Mouse (Mus musculus): ENCODE measurements around the gene Shkbp1. TPM values are rescaled to one million over a fixed set of nuclear protein-coding genes. Genes with fewer than 3 reads are reported as not detected.
A peak's percentile ranks its signal among the peaks of the same experiment; 100 is the strongest.

Gene Shkbp1
- polyA plus RNA-seq, 1 experiment from 2014 or later: 59.9 TPM

DNA sequence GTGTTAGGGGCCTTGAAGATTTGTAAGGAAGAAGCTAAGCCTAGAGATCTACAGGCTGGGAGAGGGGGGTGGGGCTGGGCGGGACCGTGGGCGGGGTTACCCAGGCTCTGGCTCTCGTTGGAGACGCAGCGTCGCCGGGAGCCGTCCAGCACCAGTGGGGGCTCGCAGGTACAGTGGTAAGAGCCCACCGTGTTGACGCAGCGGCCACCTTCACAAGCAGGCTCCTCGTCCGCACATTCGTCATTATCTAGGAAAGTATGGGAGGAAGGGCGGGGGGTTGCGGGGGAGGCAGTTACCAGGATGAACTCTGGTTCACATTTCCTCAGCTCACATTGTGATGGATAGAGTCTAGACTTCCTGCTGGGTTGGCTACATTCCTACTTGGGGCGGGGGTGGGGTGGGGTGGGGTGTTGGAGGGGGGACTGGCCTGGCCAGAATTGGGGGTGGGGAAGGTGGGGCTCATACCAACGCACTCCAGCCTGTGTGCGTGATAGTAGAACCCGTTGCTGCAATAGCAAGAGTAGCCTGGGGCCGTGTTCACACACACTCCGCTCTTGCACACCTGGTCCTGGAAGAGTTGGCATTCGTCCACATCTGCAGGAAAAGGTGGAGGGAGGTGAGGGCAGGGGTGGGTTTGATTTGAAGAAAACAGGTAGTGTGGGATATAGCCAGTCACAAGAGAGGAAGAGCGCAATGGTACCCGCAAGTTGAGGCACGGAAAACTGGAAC is 46.8 kb downstream of the Shkbp1 start:
- Histone ChIP-seq H3K27ac (no peak overlapping the region), H3K9ac (replicated peaks) (0 out of 2 replicates have a peak overlapping the region, but pooled peaks have one; percentile 27), H3K27me3 (peaks cover 38% of the 10 kb centered on the region), H3K4me1 (replicated peaks) (peaks cover 16% of the 10 kb centered on the region), H3K9me3 (peaks cover 11% of the 10 kb centered on the region), H3K4me2 (peak overlapping the region; percentile 59), H3K36me3 (peaks cover 5% of the 10 kb centered on the region; the same call in 1 of the 2 replicates), H3K4me3 (replicated peaks) (peak overlapping the region; percentile 29)
- 0 out of 2 replicates have a peak, but pooled peaks have one; percentile 11 for ATAC-seq (ENCODE audit: insufficient number of reproducible peaks, insufficient read depth, low FRiP score, low TSS enrichment, low read depth)
- whole genome bisulfite sequencing: 9% methylated on average over 28 of the region's 28 CpGs

DNA sequence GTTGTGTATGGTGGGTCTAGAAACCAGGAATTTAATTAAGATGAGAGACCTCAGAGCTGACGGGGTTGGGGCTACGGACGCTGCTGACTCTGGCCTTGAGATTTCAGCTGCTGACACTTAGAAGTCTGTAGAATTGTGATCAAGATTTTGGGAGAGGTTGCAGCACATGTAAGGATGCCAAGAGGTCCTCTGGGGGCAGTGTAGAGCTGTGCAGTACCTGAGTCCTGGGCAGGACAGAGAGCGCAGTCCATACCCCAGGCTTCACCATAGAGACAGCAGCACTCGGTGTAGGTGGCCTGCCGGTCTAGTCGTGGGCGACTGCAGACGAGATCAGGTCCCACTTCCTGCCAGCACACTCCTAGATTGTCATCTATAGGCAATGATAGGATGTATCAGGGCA is 48.3 kb downstream of the Shkbp1 start:
- H3K4me3 ChIP-seq (replicated peaks): no peak overlapping the region
- no peaks in the 10 kb centered on the region for H3K9me3 ChIP-seq
- no peaks in the 10 kb centered on the region for H3K36me3 ChIP-seq
- H3K4me1 ChIP-seq (replicated peaks): peaks cover 16% of the 10 kb centered on the region
- WGBS: 68% methylated on average over 9 of the region's 9 CpGs
- H3K27me3 ChIP-seq: peaks cover 44% of the 10 kb centered on the region
- no peak overlapping the region for H3K9ac ChIP-seq (replicated peaks)
- ATAC-seq (ENCODE audit: insufficient number of reproducible peaks, insufficient read depth, low FRiP score, low TSS enrichment, low read depth): no peak
- H3K27ac ChIP-seq: no peak overlapping the region
- no peak overlapping the region for H3K4me2 ChIP-seq

DNA sequence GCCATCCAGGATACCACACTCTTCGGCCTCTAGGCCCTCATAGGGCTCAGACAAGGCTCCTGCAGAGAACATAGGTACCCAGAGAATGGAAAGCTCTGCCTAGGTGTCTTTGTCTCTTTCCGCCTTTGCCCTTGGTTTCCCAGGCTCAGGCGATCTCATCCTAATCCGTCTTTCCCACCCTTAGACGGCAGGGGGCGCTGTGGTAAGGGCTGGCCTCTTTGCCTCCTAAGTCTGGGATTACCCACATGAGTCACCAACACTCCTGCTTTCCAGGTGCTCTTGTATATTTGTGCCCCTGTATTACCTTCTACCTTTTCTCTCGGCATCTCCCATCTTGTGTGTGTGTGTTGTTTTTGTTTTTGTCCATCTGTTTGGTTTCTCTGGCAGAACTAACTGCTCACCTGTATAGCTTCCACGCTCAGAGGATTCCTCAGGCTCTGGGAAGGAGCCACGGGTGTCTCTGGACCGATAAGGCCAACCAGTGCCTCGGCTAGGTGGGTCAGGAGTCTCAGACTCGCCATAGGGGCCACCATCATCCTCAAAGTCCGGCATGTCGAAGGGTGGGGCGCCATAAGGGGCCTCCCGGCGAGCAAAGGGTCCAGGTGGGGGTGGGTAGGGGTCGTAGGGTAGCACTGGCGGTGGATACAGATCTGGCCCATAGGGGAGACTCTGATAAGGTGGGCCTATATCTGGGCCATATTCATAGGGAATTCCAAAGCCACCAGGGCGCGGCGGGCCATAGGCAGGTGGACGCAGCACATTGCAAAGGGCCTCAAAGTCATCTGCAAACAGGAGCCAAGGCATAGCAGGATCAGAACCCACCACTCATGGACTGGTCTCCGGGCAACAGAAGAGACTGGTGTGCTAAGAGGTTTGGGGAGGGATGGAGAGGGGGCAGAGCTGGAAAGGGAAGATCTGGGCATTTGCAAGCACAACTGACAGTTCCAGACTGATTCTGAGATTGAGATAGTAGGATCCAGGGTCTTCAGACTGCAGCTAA is 49.4 kb downstream of the Shkbp1 start:
- no peak overlapping the region for H3K4me3 ChIP-seq (replicated peaks)
- H3K27ac ChIP-seq: no peak overlapping the region
- 76% methylated on average over 24 of the region's 24 CpGs for WGBS
- no peaks in the 10 kb centered on the region for H3K9me3 ChIP-seq
- no peak for ATAC-seq (ENCODE audit: insufficient number of reproducible peaks, insufficient read depth, low FRiP score, low TSS enrichment, low read depth)
- no peak overlapping the region for H3K4me2 ChIP-seq
- no peak overlapping the region for H3K9ac ChIP-seq (replicated peaks)
- peaks cover 42% of the 10 kb centered on the region for H3K27me3 ChIP-seq
- H3K4me1 ChIP-seq (replicated peaks): peaks cover 16% of the 10 kb centered on the region
- no peaks in the 10 kb centered on the region for H3K36me3 ChIP-seq

DNA sequence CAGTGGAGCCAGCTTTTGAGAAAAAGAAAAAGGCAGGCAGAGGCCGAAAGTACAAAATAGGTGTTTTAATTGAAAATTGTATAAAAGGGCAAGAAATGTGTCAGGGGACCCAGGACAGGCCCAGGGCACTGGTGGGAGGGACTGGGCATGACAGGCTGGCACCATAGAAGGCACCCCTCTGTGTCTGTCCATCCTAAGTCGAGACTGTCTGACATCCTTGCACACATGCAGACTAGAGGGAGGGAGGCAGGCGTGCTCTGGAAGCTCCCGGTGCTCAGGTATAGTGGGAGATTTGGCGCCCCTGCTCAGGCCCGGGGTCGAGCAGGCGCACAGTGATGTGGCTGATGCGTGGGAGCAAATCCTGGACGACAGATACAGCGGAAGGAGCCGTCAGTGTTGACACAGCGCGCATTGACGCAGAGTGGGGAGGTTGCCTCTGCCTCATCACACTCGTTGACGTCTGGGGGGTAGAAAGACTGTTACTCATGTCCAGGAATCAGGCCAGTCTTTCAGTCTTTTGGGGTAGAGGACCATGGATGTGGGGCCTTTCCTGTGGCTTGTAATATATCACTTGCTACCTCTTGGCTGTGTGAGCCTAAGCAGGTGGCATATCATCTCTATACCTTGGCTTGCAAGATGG is 50.6 kb downstream of the Shkbp1 start:
- H3K36me3 ChIP-seq: no peaks in the 10 kb centered on the region
- peaks cover 11% of the 10 kb centered on the region; the same call in 1 of the 2 replicates for H3K4me1 ChIP-seq (replicated peaks)
- no peak for ATAC-seq (ENCODE audit: insufficient number of reproducible peaks, insufficient read depth, low FRiP score, low TSS enrichment, low read depth)
- no peaks in the 10 kb centered on the region for H3K9me3 ChIP-seq
- H3K27me3 ChIP-seq: peaks cover 31% of the 10 kb centered on the region
- no peak overlapping the region for H3K4me2 ChIP-seq
- H3K9ac ChIP-seq (replicated peaks): no peak overlapping the region
- no peak overlapping the region for H3K4me3 ChIP-seq (replicated peaks)
- H3K27ac ChIP-seq: no peak overlapping the region
- 86% methylated on average over 17 of the region's 17 CpGs for WGBS

DNA sequence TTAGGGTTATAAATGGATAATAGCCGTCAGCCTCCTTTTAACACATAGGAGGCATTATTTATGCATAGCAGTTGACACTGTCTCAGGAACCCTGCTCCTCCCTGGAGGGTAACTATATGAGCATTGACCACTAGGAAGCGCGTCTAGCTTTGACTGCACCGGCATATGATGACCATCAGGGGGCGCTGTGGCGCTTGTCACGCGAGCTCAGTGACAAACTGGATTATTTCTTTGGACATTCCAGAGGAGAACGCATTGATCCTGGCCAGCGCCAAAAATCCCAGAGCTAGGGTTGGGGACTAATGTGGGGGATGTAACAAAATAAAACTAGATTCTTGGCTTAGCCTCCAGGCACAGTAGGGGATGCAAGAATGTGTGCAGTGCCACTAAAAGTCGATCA is 53.6 kb downstream of the Shkbp1 start:
- Histone ChIP-seq H3K27ac (no peak overlapping the region), H3K9ac (replicated peaks) (no peak overlapping the region), H3K4me3 (replicated peaks) (no peak overlapping the region), H3K9me3 (0 out of 2 replicates have a peak, but pooled peaks cover 5% of the 10 kb centered on the region), H3K36me3 (no peaks in the 10 kb centered on the region), H3K4me2 (no peak overlapping the region), H3K4me1 (replicated peaks) (no peaks in the 10 kb centered on the region), H3K27me3 (peaks cover 20% of the 10 kb centered on the region)
- 10% methylated on average over 11 of the region's 11 CpGs for WGBS
- ATAC-seq (ENCODE audit: insufficient number of reproducible peaks, insufficient read depth, low FRiP score, low TSS enrichment, low read depth): no peak

DNA sequence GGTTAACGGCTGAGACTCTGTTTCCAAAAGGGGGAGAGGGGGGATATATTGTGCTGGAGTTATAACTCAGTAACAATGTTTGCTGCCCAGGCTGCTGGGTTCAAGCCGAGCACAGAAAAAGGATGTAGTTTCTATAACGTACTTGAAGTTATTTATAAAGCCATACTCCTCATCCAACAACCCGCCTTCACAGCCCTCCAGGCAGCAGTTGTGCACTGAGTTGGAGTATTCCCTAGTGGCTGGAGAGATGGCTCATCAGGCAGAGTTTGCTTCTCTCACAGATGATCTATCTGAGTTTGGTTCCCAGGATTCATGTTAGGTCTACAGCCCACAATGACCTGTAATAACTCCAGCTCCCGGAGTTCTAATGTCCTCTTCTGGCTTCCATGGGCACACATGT is 55.0 kb downstream of the Shkbp1 start:
- 85% methylated on average over 5 of the region's 5 CpGs for WGBS

DNA sequence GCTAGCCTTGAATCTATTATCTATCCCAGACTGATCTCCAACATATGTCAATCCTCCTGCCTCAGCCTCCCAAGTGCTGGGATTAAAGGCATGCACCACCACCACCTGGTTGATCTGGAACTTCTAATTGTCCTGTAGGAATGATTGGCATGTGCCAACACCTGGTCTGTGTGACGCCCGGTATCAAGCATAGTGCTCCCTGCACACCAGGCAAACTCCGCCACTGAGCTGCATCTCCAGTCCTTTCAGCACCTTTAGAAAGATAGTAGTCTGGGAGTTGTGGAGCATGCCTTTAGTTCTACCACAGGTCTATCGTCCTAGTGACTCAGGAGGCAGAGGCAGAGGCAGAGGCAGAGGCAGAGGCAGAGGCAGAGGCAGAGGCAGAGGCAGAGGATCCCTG is 55.5 kb downstream of the Shkbp1 start:
- Histone ChIP-seq H3K9me3 (0 out of 2 replicates have a peak, but pooled peaks cover 5% of the 10 kb centered on the region), H3K27ac (no peak overlapping the region), H3K9ac (replicated peaks) (no peak overlapping the region), H3K4me3 (replicated peaks) (no peak overlapping the region), H3K36me3 (no peaks in the 10 kb centered on the region), H3K4me1 (replicated peaks) (no peaks in the 10 kb centered on the region), H3K4me2 (no peak overlapping the region), H3K27me3 (peaks cover 16% of the 10 kb centered on the region)
- WGBS: 86% methylated on average over 4 of the region's 4 CpGs
- no peak for ATAC-seq (ENCODE audit: insufficient number of reproducible peaks, insufficient read depth, low FRiP score, low TSS enrichment, low read depth)

More for the DNA sequence above, 55.0 kb downstream of the Shkbp1 start:
- H3K4me3 ChIP-seq (replicated peaks): no peak overlapping the region
- peaks cover 20% of the 10 kb centered on the region for H3K27me3 ChIP-seq
- H3K4me1 ChIP-seq (replicated peaks): no peaks in the 10 kb centered on the region
- H3K27ac ChIP-seq: no peak overlapping the region
- H3K36me3 ChIP-seq: no peaks in the 10 kb centered on the region
- no peak overlapping the region for H3K4me2 ChIP-seq
- H3K9me3 ChIP-seq: 0 out of 2 replicates have a peak, but pooled peaks cover 5% of the 10 kb centered on the region
- no peak overlapping the region for H3K9ac ChIP-seq (replicated peaks)
- ATAC-seq (ENCODE audit: insufficient number of reproducible peaks, insufficient read depth, low FRiP score, low TSS enrichment, low read depth): no peak

DNA sequence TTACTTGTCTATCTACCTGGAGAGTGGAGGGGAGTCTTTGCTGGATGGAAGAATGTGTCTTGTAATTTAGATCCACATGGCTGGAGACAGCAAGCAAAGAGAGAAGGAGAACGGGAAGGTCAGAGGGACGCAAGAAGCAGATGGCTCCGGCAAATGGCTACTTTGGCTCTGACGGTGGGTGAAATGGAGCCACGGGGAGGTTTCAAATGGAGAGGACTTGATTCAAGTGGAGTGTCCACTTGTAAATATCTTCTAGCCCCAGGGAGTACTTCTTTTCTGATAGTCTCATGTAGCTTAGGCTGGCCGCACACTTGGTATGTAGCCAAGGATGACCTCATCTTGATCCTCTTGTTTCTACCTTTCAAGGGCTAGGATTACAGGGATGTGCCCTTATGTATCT is 57.0 kb downstream of the Shkbp1 start:
- Histone ChIP-seq H3K4me2 (no peak overlapping the region), H3K27me3 (peaks cover 7% of the 10 kb centered on the region), H3K4me1 (replicated peaks) (no peaks in the 10 kb centered on the region), H3K4me3 (replicated peaks) (no peak overlapping the region), H3K9me3 (peaks cover 6% of the 10 kb centered on the region; the same call in 1 of the 2 replicates), H3K27ac (no peak overlapping the region), H3K36me3 (no peaks in the 10 kb centered on the region), H3K9ac (replicated peaks) (no peak overlapping the region)
- ATAC-seq (ENCODE audit: insufficient number of reproducible peaks, insufficient read depth, low FRiP score, low TSS enrichment, low read depth): no peak
- WGBS: 88% methylated on average over 6 of the region's 6 CpGs

DNA sequence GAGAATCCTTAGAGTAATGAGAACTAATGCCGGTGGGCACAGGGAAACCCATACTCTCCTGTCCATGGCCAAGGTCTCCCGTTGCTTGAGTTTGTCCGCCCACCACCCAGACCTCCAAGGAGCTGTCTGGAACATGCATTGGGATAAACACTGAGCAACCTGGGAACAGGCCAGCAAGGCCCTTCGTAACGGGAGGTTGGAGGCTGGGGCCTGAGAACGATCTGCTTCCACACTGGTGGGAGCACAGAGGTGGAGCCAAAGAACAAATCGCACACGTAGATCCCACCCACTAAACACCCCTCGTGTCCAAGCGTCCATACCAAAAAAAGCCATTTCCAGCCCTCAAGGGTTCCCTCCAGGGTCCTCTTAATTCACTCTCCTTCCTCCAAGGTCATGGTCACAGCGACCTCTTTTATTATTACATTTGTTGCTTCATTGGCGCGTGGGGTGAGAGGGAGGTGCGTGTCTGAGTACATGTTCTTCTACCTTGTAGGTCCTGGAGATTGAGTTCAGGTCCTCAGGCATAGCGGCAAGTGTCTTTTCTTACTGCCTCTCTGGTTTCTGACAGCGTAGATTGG is 57.7 kb downstream of the Shkbp1 start:
- H3K27ac ChIP-seq: no peak overlapping the region
- no peaks in the 10 kb centered on the region for H3K36me3 ChIP-seq
- ATAC-seq (ENCODE audit: insufficient number of reproducible peaks, insufficient read depth, low FRiP score, low TSS enrichment, low read depth): no peak
- H3K9ac ChIP-seq (replicated peaks): no peak overlapping the region
- no peak overlapping the region for H3K4me3 ChIP-seq (replicated peaks)
- no peak overlapping the region for H3K4me2 ChIP-seq
- 83% methylated on average over 16 of the region's 16 CpGs for WGBS
- H3K9me3 ChIP-seq: peaks cover 12% of the 10 kb centered on the region; the same call in 1 of the 2 replicates
- peaks cover 5% of the 10 kb centered on the region for H3K27me3 ChIP-seq
- no peaks in the 10 kb centered on the region for H3K4me1 ChIP-seq (replicated peaks)

DNA sequence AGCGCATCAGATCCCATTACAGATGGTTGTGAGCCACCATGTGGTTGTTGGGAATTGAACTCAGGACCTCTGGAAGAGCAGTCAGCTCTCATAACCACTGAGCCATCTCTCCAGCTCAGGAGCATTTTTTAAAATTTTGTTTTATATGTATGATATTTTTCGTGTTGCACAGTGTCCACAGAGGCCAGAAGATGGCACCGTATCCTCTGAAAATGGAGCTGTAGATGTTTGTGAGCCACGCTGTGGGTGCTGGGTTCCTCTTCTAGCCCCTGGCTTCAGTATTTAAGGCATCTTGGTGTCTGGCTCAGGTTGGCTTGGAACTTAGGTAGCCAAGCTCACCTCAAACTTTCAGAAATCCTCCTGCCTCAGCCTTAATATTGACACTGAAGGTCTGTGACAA is 59.3 kb downstream of the Shkbp1 start:
- 91% methylated on average over 4 of the region's 4 CpGs for WGBS
- no peaks in the 10 kb centered on the region for H3K4me1 ChIP-seq (replicated peaks)
- no peak overlapping the region for H3K9ac ChIP-seq (replicated peaks)
- ATAC-seq (ENCODE audit: insufficient number of reproducible peaks, insufficient read depth, low FRiP score, low TSS enrichment, low read depth): no peak
- no peak overlapping the region for H3K4me3 ChIP-seq (replicated peaks)
- H3K27me3 ChIP-seq: no peaks in the 10 kb centered on the region
- H3K27ac ChIP-seq: no peak overlapping the region
- peaks cover 12% of the 10 kb centered on the region; the same call in 1 of the 2 replicates for H3K9me3 ChIP-seq
- H3K36me3 ChIP-seq: no peaks in the 10 kb centered on the region
- no peak overlapping the region for H3K4me2 ChIP-seq

Measured in limb, embryonic 12.5 days (tissue).